Mouse (Mus musculus) heart, adult 11 months (tissue): Measurements from ENCODE around the gene Celf6.

Source experiments
- DNase-seq: peaks from one replicate; pipeline ENCODE4 v3.0.0; 2022

Celf6 gene

GRCm38 (mm10) chr9:59577844-59578504 is at the start of gene Celf6:
Gene Celf6 (plus strand): TSS chr9:59577917.
- DNase-seq: peak; percentile 98

DNA sequence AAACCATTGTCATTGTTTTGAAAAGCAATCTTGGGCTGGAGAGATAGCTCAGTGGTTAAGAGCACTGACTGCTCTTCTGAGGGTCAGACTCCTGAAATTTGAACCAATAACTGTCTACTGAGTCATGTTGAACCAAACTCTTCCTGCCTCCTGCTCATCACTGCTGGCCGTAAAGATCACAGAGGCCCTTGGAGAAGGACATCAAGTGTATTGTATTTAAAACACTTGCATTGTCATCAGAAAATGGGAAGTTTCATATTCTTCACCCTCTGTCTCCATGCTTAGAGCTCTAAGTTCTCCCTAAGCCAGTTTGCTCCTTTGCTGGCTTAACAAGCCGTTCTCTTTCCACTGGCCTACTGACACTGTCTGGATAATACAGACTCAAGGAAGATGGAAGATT is 49.4 kb upstream of the Celf6 start:
- no peak for DNase-seq

- no peak for DNase-seq
These were observed 46.1 kb upstream of the Celf6 start for GRCm38 (mm10) chr9:59531645-59532044.

GRCm38 (mm10) chr9:59533422-59533821 is 44.3 kb upstream of the Celf6 start:
- DNase-seq: no peak

DNA sequence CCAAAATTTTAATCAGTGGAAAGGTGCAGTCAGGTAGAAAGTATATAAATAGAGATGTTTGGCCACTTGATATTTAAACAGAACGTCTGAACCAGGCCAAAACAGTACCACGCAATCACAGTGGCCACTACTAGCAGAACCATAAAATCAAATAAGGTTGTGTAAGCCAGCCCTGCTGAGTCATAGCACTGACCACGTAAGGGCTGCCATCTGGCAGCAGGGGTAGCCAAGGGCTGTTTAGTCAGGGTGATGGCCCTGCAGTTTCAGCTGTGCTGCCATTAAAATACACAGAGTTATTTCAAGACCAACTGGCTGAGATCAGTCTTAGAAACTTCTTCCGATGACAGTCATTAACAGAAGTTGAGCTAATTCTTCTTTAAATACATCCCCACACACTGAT is 43.8 kb upstream of the Celf6 start:
- peak; percentile 98 for DNase-seq

GRCm38 (mm10) chr9:59537651-59538050 is 40.1 kb upstream of the Celf6 start:
- peak; percentile 95 for DNase-seq

DNA sequence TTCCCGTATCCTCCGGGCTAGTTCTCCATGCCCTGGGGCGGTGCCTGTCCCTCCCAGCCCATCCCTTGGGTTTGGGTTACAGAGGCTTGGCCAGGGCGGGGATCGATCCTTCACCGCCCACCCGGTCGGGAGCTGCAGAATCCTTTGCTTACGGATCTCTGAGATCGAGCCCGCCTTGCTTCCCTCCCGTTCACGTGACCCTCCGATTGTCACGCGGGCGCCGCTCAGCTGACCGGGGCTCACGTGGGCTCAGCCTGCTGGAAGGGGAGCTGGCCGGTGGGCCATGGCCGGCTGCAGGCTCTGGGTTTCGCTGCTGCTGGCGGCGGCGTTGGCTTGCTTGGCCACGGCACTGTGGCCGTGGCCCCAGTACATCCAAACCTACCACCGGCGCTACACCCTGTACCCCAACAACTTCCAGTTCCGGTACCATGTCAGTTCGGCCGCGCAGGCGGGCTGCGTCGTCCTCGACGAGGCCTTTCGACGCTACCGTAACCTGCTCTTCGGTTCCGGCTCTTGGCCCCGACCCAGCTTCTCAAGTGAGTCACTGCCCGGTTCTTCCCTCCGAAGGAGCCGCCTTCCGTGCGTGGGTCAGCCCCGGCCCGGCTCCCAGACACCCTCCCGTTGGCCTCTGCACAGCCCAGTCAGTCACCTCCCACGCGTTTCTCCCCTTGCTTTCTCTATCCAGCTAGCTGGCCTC is 38.1 kb upstream of the Celf6 start, which contains the start of the genes Hexa and Tmem202:
Gene Hexa (plus strand): TSS at position 100 of the 697 bp plus-strand sequence.
Gene Tmem202 (minus strand): TSS at position 407 of the 697 bp plus-strand sequence.
- peak; percentile 99 for DNase-seq

GRCm38 (mm10) chr9:59541617-59542016 is 36.1 kb upstream of the Celf6 start:
- DNase-seq: no peak

DNA sequence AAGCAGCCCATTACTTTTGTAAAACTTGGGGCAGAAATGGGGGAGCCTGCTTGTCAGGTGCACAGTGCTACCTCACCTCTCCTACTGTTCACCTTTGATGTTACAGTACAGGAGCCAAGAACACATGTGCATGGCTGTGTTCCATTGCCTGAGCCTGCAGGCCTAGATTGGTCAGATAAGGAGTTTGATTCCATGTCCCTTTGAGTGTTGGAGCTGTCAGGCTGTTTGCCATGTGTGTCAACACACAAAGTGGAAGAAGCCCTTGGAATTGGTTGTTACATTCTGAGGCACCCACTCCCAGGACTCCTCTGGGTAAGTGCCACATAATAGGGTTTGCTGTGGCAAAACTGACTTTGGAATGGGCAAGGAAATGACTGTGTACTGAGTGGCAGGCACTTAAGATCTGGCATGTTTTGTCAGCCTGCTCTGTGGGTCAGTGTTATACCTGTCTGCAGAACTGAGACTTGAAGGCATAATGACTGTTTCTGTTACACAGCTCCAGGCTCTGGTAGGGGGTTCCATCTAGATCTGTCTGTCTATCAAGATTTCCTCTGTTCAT is 34.9 kb upstream of the Celf6 start:
- no peak for DNase-seq

- peak; percentile 95 for DNase-seq
These were observed 33.0 kb upstream of the Celf6 start for GRCm38 (mm10) chr9:59544739-59545138.

- no peak for DNase-seq
These were observed 29.8 kb upstream of the Celf6 start for GRCm38 (mm10) chr9:59547869-59548268.

DNA sequence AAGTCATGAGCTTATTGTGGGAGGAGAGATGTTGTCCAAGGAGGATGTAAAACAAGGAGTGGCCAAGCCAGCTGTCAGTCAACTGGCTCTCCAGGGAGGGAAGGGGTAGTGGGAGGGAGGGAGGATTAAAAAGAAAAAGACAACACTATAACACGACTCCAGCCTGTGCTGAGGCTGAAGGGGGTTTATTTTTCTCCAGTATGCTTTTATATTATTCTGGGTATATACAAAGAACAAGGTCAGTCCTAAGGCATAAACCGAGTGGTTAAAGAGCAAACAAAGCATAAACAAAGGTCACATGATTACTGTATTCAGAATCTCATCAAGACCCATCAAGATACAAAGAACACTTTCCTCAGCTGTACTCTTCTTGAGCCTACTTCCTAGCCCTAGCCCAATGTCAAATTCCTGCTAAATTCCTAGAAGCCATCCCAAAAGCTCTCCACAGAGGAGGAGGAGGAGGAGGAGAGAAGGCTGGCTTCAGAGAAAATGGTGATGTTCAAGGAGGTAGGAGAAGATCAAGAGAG is 28.7 kb upstream of the Celf6 start:
- no peak for DNase-seq

DNA sequence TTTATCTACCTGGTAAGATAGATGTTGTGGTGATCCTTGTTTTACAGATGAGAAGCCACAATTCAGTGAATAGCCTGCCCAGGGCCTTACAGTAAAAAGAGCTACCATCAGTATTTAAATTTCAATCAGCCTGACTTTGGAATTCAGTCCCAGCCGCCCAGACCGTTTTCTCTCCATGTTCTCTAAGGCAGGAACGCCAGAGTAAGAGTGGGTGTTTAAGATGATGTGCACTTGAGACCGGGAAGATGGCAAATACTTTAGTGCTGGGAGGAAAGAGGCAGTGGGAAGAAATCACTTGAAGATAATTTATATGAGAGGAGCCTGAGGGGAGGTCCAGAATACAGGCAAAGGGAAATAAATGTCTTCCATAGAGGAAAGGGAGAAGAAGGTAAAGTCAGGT is 27.6 kb upstream of the Celf6 start:
- no peak for DNase-seq

DNA sequence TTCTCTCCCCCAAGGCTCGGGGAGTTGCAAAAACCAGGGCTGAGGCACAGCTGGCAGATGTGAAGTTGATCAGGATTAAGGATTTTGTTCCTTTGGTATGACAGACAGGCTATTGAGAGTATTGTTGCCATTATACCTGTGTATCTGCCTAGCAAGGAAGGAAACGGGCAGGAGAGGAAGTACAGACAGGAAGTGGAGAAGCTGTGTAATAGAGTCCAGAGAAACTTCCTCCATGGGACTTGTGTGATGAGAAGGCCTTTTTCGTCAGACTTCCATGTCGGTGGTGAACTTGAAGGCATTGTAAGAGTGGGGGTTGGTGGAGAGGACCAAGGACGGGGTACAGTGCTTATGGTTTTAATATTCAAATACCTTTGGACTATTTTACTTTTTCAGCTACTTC is 26.7 kb upstream of the Celf6 start:
- DNase-seq: no peak

- DNase-seq: peak; percentile 93
These were observed 26.1 kb upstream of the Celf6 start for GRCm38 (mm10) chr9:59551620-59552031.

DNA sequence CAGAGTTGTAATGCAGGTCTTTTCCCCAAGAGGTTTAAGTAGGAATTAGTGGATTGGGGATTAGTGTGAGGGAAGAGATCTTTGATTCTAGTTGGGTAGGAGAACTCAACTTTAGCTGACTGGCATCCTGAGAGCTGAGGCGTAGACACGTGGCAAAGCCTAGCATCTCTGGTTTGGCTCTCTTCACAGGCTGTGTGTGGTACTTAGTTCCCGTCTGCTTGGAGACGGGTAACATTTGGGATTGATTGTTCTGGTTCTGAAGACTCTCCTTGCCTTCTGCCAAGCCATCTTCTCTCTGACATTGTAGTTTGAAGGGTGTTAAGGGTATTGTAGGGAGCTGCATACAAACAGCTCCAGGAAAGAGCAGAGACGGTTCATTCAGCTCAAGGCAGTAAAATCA is 25.1 kb upstream of the Celf6 start:
- no peak for DNase-seq

- no peak for DNase-seq
These were observed 24.0 kb upstream of the Celf6 start for GRCm38 (mm10) chr9:59553719-59554118.

GRCm38 (mm10) chr9:59565600-59565999 is 12.1 kb upstream of the Celf6 start:
- peak; percentile 96 for DNase-seq

- DNase-seq: peak; percentile 95
These were observed 10.6 kb upstream of the Celf6 start for GRCm38 (mm10) chr9:59567111-59567510.

DNA sequence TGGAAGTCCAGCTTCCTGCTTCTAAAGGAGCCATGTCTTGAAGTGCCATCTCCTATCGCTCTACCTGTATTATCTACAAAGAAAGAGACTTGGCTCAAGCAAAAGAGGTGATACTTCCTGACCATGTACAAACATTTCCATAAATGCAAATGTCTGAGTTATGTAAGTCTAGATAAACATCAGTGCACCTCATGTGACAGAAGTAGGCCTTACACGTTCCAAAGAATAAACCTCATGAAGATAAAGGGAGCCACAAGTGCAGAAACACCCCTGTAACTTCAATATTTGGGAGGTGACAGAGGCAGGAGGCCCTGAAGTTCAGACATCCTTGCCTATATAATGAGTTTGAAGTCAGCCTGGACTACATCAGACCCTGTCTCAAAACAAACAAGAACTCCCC is 5.9 kb upstream of the Celf6 start:
- no peak for DNase-seq

GRCm38 (mm10) chr9:59577401-59577800 is 316 bp upstream of the Celf6 start:
- DNase-seq: no peak

DNA sequence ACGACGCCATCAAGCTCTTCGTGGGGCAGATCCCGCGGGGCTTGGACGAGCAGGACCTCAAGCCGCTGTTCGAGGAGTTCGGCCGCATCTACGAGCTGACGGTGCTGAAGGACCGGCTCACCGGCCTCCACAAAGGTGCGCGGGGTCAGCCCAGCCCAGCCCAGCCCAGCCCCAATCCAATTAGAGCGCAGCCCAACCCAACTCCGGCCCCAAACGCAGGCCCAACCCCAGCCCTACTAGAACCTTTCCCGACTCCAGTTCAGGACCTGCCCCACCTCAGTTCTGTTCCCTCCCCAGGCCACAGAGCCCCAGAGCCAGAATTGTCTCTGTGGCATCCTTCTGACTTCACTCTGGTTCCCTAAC is 769 bp downstream of the Celf6 start:
- DNase-seq: no peak

DNA sequence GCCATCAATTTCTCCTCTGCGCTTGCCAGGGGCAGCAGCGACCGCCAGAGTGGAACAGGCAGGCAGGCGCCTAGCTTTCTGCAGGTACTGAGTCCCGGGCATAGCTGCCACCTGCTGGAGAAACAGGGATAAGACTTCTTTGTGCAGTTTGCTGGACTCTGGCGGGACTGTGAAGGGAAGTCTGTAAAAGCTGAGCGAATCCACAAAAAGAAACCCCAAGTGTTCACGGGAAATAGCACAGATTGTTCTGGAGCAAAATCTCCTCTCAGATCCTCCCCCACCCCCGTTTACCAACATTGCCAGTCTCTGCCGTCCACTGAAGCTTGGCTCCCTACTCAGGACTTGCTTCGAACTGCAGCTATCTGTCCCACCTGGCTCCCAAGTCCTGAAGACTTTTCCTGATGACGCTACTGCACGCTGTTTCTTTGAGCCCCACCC is 7.2 kb downstream of the Celf6 start:
- DNase-seq: peak; percentile 95

DNA sequence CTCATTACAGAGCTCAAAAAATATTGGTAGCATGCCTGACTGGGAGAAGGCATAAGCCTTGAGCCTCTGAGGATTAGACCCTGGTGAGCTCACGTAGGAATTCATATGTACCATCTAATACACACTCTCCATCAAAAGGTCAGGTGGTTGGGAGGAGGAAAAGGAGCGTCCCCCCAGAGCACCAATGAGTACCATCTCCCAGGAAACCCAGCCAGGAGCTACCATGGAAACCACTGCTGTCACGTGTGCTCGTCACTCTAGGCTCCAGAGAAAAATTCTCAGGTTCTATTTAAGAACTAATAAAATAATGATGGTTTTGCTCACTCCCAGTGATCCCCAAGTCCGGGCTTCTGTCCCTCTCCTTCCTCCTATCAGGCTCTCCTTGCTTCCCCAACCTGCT is 10.5 kb downstream of the Celf6 start:
- DNase-seq: no peak
